Mouse (Mus musculus): Measurements from ENCODE around the gene Mok. TPM values are rescaled to one million over a fixed set of nuclear protein-coding genes. Genes with fewer than 3 reads are reported as not detected.

Gene Mok
- polyA plus RNA-seq, 1 experiment from 2014 or later, result 0.22 TPM

DNA sequence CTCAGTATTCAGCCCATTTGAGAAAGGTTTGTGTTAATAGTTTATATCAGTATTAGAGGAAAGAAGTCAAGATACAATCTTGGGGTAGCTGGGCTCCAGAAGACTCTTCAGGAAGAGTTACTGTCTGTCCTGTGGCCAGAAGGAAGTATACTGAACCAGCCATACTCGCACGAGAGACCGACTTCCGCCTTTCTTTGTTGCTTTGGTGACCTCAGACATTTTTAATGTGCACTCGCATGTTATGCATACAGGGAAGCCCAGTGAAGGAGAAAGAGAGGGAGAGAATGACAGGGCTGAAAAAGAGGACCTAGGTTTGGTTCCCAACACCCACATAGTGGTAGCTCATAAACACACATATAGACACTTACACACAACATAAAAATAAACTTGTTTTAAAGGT is 76.2 kb downstream of the Mok start:
- Histone ChIP-seq H3K4me1 (replicated peaks) (peaks cover 27% of the 10 kb centered on the region), H3K4me3 (replicated peaks) (no peak overlapping the region), H3K36me3 (replicated peaks) (no peaks in the 10 kb centered on the region), H3K27me3 (no peaks in the 10 kb centered on the region), H3K9me3 (replicated peaks) (no peaks in the 10 kb centered on the region), H3K27ac (replicated peaks) (no peak overlapping the region), H3K4me2 (no peak overlapping the region), H3K9ac (no peak overlapping the region)
- ATAC-seq (ENCODE audit: insufficient read depth), result no peak
- WGBS (ENCODE audit: insufficient replicate concordance), result 24% methylated on average over 5 of the region's 5 CpGs

DNA sequence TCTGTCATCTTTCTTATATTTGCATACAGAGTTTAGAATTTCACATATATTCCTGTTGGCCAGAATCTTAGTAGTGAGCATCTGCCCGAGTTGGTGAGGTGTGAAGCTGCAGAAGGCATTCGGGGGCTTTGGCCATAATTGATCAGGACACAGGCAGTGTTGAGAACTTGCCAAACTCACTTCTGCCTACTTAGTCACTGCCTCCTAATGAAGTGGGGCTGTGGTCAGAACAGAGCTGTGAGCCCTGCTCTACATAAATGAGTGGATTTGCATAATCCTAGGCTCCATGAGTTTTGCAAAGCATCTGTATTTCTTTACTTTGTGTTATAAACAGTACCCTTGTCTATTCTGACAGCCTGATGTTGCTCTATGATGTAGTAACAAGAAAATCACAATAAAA is 78.4 kb downstream of the Mok start:
- 67% methylated on average over 2 of the region's 2 CpGs for WGBS (ENCODE audit: insufficient replicate concordance)
- no peaks in the 10 kb centered on the region for H3K27me3 ChIP-seq
- no peak overlapping the region for H3K9ac ChIP-seq
- no peaks in the 10 kb centered on the region for H3K9me3 ChIP-seq (replicated peaks)
- no peak for ATAC-seq (ENCODE audit: insufficient read depth)
- peaks cover 15% of the 10 kb centered on the region for H3K4me1 ChIP-seq (replicated peaks)
- no peaks in the 10 kb centered on the region for H3K36me3 ChIP-seq (replicated peaks)
- H3K4me2 ChIP-seq, result no peak overlapping the region
- no peak overlapping the region for H3K27ac ChIP-seq (replicated peaks)
- H3K4me3 ChIP-seq (replicated peaks), result no peak overlapping the region

DNA sequence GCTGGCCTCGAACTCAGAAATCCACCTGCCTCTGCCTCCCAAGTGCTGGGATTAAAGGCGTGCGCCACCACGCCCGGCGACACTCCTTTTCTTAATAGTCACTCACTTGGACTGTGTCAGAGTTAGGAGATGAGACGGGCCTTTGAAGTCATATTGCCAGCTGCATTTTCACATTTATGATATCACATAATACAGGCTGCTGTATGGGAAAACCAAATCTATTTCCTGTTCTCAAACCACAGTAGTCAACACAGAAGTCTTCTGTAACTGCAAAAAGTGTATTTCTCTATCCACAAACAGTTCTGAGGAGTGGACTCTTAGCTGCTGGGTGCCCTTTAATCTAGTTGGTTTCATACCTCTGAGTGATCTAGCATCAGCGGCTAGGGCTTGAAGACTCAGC is 81.8 kb downstream of the Mok start:
- WGBS (ENCODE audit: insufficient replicate concordance), result 65% methylated on average over 8 of the region's 8 CpGs
- H3K4me2 ChIP-seq, result no peak overlapping the region
- H3K4me1 ChIP-seq (replicated peaks), result peaks cover 29% of the 10 kb centered on the region
- no peaks in the 10 kb centered on the region for H3K9me3 ChIP-seq (replicated peaks)
- no peak overlapping the region for H3K9ac ChIP-seq
- no peak overlapping the region for H3K4me3 ChIP-seq (replicated peaks)
- ATAC-seq (ENCODE audit: insufficient read depth), result no peak
- no peak overlapping the region for H3K27ac ChIP-seq (replicated peaks)
- no peaks in the 10 kb centered on the region for H3K27me3 ChIP-seq
- peaks cover 9% of the 10 kb centered on the region; the same call in 1 of the 2 replicates for H3K36me3 ChIP-seq (replicated peaks)

Other genes with a start within 250 kb of the Mok start
- 11.2 and 14.6 TPM in 2 replicates for gene Dync1h1, start 239.5 kb downstream of the Mok start, polyA plus RNA-seq (2015; fragmentation: Nextera tagmentation; extraction: Ambion mirVana)
- gene 1700001K19Rik, start 158.3 kb downstream of the Mok start, polyA plus RNA-seq (2015; fragmentation: Nextera tagmentation; extraction: Ambion mirVana), result not detected in 2 replicates
- gene Hsp90aa1, start 138.2 kb downstream of the Mok start, polyA plus RNA-seq (2015; fragmentation: Nextera tagmentation; extraction: Ambion mirVana), result 464 and 536 TPM in 2 replicates
- 8.6 and 9.1 TPM in 2 replicates for gene Wdr20, start 103.0 kb downstream of the Mok start, polyA plus RNA-seq (2015; fragmentation: Nextera tagmentation; extraction: Ambion mirVana)
- 1.7 and 1.8 TPM in 2 replicates for gene Zfp839, start 9.3 kb upstream of the Mok start, polyA plus RNA-seq (2015; fragmentation: Nextera tagmentation; extraction: Ambion mirVana)
- 49.9 and 56.6 TPM in 2 replicates for gene Cinp, start 48.2 kb upstream of the Mok start, polyA plus RNA-seq (2015; fragmentation: Nextera tagmentation; extraction: Ambion mirVana)
- 1.6 and 1.8 TPM in 2 replicates for gene Tecpr2, start 48.3 kb upstream of the Mok start, polyA plus RNA-seq (2015; fragmentation: Nextera tagmentation; extraction: Ambion mirVana)
- 63.5 and 68.6 TPM in 2 replicates for gene Ankrd9, start 138.1 kb upstream of the Mok start, polyA plus RNA-seq (2015; fragmentation: Nextera tagmentation; extraction: Ambion mirVana)
- 4.6 and 5.1 TPM in 2 replicates for gene Rcor1, start 198.4 kb upstream of the Mok start, polyA plus RNA-seq (2015; fragmentation: Nextera tagmentation; extraction: Ambion mirVana)